In genomic region chr7:107414928-107415327, GRCm38 (mm10) we compare ENCODE assay signal across 16 mouse cellular contexts.
"Had no signal": no experiment of that assay in that cellular context is flagged by ENCODE, and none has a peak within 500 bp of the region (broad histone marks: within the 10 kb centered on the region; RNA-seq: fewer than 3 reads in every experiment).

No protein-coding gene starts in this region.

- H3K27me3 ChIP-seq: limb, embryonic 13.5 days; liver, embryonic 12.5 days; liver, embryonic 15.5 days; lung, embryonic 15.5 days; megakaryocyte, embryonic 14.5 days had no signal

- H3K4me1 ChIP-seq: limb, embryonic 10.5 days; liver, embryonic 12.5 days; liver, embryonic 15.5 days; lung, embryonic 15.5 days; megakaryocyte, embryonic 14.5 days had no signal

- H3K9me3 ChIP-seq: limb, embryonic 10.5 days; limb, embryonic 13.5 days; liver, embryonic 12.5 days; liver, embryonic 15.5 days; lung, embryonic 15.5 days had no signal

- ATAC-seq: liver, embryonic 12.5 days had no signal

- H3K36me3 ChIP-seq: limb, embryonic 10.5 days; limb, embryonic 13.5 days; liver, embryonic 12.5 days; liver, embryonic 15.5 days; lung, embryonic 15.5 days had no signal

- DNase-seq: kidney, postnatal 25 days; layer of hippocampus, adult 9-11 months; liver; lung, adult 18-20 months; lung, postnatal 10 days; lung, postnatal 36 days; midbrain, embryonic 14.5 days; thymus, adult 18-20 months; thymus, postnatal 25 days had no signal

- H3K4me3 ChIP-seq: layer of hippocampus, adult 2 months; limb, embryonic 10.5 days; limb, embryonic 13.5 days; liver, embryonic 12.5 days; liver, embryonic 15.5 days; lung, embryonic 15.5 days; megakaryocyte, embryonic 14.5 days had no signal

- H3K27ac ChIP-seq: layer of hippocampus, adult 2 months; limb, embryonic 10.5 days; limb, embryonic 13.5 days; liver, embryonic 12.5 days; liver, embryonic 15.5 days; lung, embryonic 15.5 days had no signal
